Mouse (Mus musculus) urinary bladder, postnatal 36 days (tissue): Measurements from ENCODE around the gene Wwox.

ENCODE experiments used
- DNase-seq, 2 experiments: peaks; one replicate each; pipeline ENCODE4 v3.0.0; 2022; ENCODE audit warnings: low spot score in 2 of 2, mixed read lengths in 1 of 2

Wwox gene

GRCm38 (mm10) chr8:115157977-115158720 is 718.7 kb downstream of the Wwox start:
- DNase-seq, result no peak

- no peak for DNase-seq
Measured at GRCm38 (mm10) chr8:115158721-115159111, 719.3 kb downstream of the Wwox start.

- DNase-seq, result peak in 1 of 2 experiments; percentile 29
Measured at GRCm38 (mm10) chr8:115159208-115159607, 719.8 kb downstream of the Wwox start.

GRCm38 (mm10) chr8:115159711-115160374 is 720.4 kb downstream of the Wwox start:
- peak in 1 of 2 experiments; percentile 21 for DNase-seq

GRCm38 (mm10) chr8:115160407-115160806 is 721.0 kb downstream of the Wwox start:
- no peak for DNase-seq

GRCm38 (mm10) chr8:115161520-115161919 is 722.1 kb downstream of the Wwox start:
- no peak for DNase-seq

- DNase-seq, result no peak
Measured at GRCm38 (mm10) chr8:115164872-115165271, 725.4 kb downstream of the Wwox start.

- no peak for DNase-seq
Measured at GRCm38 (mm10) chr8:115173634-115174081, 734.2 kb downstream of the Wwox start.

GRCm38 (mm10) chr8:115185431-115185964 is 746.0 kb downstream of the Wwox start:
- no peak for DNase-seq

- DNase-seq, result no peak
Measured at GRCm38 (mm10) chr8:115186121-115186811, 746.8 kb downstream of the Wwox start.

- DNase-seq, result no peak
Measured at GRCm38 (mm10) chr8:115186882-115187281, 747.4 kb downstream of the Wwox start.

GRCm38 (mm10) chr8:115188446-115188845 is 749.0 kb downstream of the Wwox start:
- DNase-seq, result no peak

GRCm38 (mm10) chr8:115189836-115190235 is 750.4 kb downstream of the Wwox start:
- no peak for DNase-seq

GRCm38 (mm10) chr8:115193767-115194166 is 754.3 kb downstream of the Wwox start:
- no peak for DNase-seq

GRCm38 (mm10) chr8:115195334-115195733 is 755.9 kb downstream of the Wwox start:
- no peak for DNase-seq

GRCm38 (mm10) chr8:115196859-115197258 is 757.4 kb downstream of the Wwox start:
- no peak for DNase-seq

- DNase-seq, result no peak
Measured at GRCm38 (mm10) chr8:115199204-115199603, 759.7 kb downstream of the Wwox start.

- DNase-seq, result no peak
Measured at GRCm38 (mm10) chr8:115199616-115200150, 760.2 kb downstream of the Wwox start.

GRCm38 (mm10) chr8:115201726-115202125 is 762.3 kb downstream of the Wwox start:
- DNase-seq, result no peak

GRCm38 (mm10) chr8:115207480-115207879 is 768.0 kb downstream of the Wwox start:
- DNase-seq, result no peak

- DNase-seq, result no peak
Measured at GRCm38 (mm10) chr8:115208415-115209192, 769.1 kb downstream of the Wwox start.
